Mouse (Mus musculus): ENCODE results near the gene Gm8693. TPM values are rescaled to one million over a fixed set of nuclear protein-coding genes. Genes with fewer than 3 reads are reported as not detected.
"Not testable (repeated sequence)": the region's sequence is repeated elsewhere in the genome, so short reads cannot be mapped to it uniquely, and the experiment has no call there.

Gm8693 gene
- not detected for total RNA-seq (2021)

DNA sequence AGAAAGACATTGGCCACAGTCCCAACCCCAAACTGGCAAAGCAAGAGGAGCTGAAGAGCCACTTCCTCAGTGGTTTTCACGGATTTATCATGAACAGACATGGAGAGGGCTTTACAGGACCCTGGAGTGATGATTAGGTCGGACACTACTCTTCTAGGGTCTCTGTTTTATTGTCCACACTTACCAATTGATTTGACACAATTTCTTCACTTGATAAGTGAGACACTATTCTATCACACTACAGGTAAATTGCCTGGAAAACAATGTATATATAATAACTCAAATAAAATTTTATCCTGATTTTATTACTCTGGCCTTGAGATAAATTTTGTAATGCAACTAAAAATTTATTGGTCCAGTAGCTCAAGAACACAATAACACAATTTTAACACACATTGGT, at the start of gene Gm8693:
Gene Gm8693, minus strand, starts transcription at position 101 of the 400 bp plus-strand sequence.
- DNase-seq; intact Hi-C loops (cut with DNase I): not testable (repeated sequence)

DNA sequence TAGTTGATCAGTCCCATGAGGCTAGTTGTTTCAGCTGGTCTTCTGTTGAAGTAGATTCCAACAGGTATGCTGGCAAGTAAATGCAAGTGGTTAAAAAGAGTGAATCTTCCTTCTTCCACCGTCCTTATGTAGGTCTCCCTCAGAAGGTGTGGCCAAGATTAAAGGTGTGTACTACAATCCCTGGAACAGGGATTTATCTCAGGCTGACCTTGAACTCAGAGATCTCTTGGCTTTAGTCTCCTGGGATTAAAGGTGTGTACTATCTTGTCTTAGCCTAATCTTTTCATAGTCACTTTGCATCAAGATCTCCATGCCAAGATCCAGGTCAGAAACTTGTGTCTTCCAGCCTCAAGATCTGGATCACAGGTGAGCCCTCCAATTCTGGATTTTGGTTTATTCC, 27.5 kb upstream of the Gm8693 start, which contains the start of gene Gm4567:
Gene Gm4567, minus strand, starts transcription at position 101 of the 400 bp plus-strand sequence.
- DNase-seq; intact Hi-C loops (cut with DNase I): not testable (repeated sequence)

- intact Hi-C loops (cut with DNase I), result not testable (repeated sequence)
These were observed 34.4 kb downstream of the Gm8693 start, which contains the start of gene Vmn1r155 for GRCm38 (mm10) chr7:22657718-22658117. TSS of gene Vmn1r155 (plus strand) at chr7:22658018.

More at GRCm38 (mm10) chr7:22657718-22658117, 34.4 kb downstream of the Gm8693 start, which contains the start of gene Vmn1r155:
- not testable (repeated sequence) for DNase-seq

Other genes starting within 250 kb of the Gm8693 start
- gene Gm10665, start 228.2 kb downstream of the Gm8693 start, total RNA-seq (2021), result not detected
- gene Vmn1r151, start 192.6 kb downstream of the Gm8693 start, total RNA-seq (2021), result not detected
- not detected for gene Vmn1r152, start 169.3 kb downstream of the Gm8693 start, total RNA-seq (2021)
- gene Gm8677, start 157.4 kb downstream of the Gm8693 start, total RNA-seq (2021), result not detected
- not detected for gene Gm4201, start 127.0 kb downstream of the Gm8693 start, total RNA-seq (2021)
- gene Gm4565, start 104.2 kb downstream of the Gm8693 start, total RNA-seq (2021), result not detected
- not detected for gene Vmn1r155, start 34.3 kb downstream of the Gm8693 start, total RNA-seq (2021)
- gene Gm4567, start 27.4 kb upstream of the Gm8693 start, total RNA-seq (2021), result not detected
- gene Vmn1r157, start 69.4 kb upstream of the Gm8693 start, total RNA-seq (2021), result not detected
- gene Vmn1r158, start 98.5 kb upstream of the Gm8693 start, total RNA-seq (2021), result not detected
- not detected for gene Vmn1r159, start 151.3 kb upstream of the Gm8693 start, total RNA-seq (2021)
- gene Vmn1r160, start 178.9 kb upstream of the Gm8693 start, total RNA-seq (2021), result not detected